Mouse (Mus musculus): ENCODE measurements around the gene Abcg5. TPM values are rescaled to one million over a fixed set of nuclear protein-coding genes. Genes with fewer than 3 reads are reported as not detected.

Abcg5 gene
- 0.97 and 1.1 TPM in 2 replicates for polyA plus RNA-seq (2016; fragmentation: Nextera tagmentation; extraction: Ambion mirVana)

DNA sequence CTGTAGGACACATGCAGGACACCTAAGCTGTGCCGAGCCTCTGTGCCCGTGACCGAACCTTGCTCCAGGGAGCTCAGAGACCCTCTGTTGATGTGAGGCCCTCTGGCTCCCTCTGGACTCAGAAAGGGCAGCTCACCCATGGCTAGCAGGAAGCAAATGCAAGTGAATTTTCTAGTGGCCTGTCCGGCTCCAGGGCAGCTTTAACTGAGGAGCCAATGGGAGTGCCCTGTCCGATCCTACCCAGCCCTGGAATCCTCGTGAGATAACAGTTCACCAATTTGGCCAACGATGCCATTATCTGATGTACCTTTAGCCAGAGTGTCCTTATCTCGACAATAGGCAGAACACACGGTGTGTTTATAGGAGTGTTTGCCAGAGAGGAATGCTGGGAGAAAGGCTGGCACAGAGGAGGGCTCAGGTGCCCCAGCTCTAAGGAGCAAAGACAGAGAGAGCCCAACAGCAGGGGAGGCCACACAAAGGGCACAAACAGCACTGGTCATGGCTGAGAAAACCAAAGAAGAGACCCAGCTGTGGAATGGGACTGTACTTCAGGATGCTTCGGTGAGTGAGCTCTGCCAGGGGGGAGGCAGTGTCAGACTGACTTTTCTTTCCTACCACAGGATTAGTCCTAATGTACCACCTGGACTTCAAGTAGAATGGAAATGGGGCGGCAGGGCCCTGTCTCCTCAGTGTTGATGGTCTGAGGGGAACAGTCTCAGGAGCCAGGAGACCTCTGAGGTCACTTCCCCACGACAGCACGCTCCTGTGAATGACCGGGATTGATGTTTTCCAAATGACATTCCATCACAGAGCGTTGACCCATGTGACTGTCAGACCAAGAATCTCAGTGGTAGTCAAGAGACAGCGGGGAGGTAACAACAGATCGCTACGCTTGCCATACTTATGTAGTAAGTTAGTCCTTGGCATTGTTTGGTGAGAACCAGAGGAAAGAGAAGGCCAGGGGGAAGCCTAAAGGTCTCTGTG is at the start of gene Abcg5:
TSS of gene Abcg5 (minus strand) at position 278 of the 984 bp plus-strand sequence.
- Histone ChIP-seq H3K9me3 (replicated peaks) (no peaks in the 10 kb centered on the region), H3K4me3 (no peak within 1 kb of the TSS), H3K36me3 (no peaks in the 10 kb centered on the region), H3K4me1 (peaks cover 26% of the 10 kb centered on the region), H3K27me3 (ENCODE audit: low read depth, poor library complexity, severe bottlenecking) (no peaks in the 10 kb centered on the region), H3K27ac (0 out of 2 replicates have a peak within 1 kb of the TSS, but pooled peaks have one; percentile 62)
- DNase-seq (ENCODE audit: low spot score) = no peak
- WGBS = 78% methylated on average over 18 of the region's 18 CpGs

DNA sequence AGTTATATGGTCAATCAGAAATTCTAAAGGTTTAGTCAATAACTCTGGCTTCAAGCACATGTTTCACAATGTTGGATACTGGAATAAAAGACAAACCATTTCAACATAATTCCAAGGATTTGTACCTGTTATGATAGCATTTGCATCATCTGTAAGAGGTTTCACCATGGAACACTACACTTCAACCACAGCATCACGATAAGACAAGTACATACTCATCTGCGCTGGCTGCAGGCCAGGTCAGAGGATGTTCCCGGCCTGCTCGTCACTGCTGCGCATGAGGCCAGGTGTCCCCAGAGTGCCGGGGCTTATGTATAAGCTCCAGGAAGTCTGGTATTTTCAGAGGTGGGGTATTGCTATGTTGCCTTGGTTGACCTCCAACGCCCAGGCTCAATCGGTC is 49.8 kb upstream of the Abcg5 start:
- Histone ChIP-seq H3K9me3 (replicated peaks) (no peaks in the 10 kb centered on the region), H3K36me3 (peaks cover 55% of the 10 kb centered on the region), H3K27me3 (ENCODE audit: low read depth, poor library complexity, severe bottlenecking) (no peaks in the 10 kb centered on the region), H3K4me3 (no peak overlapping the region), H3K4me1 (peaks cover 11% of the 10 kb centered on the region), H3K27ac (no peak overlapping the region)
- 96% methylated on average over 8 of the region's 8 CpGs for WGBS
- no peak for DNase-seq (ENCODE audit: low spot score)

DNA sequence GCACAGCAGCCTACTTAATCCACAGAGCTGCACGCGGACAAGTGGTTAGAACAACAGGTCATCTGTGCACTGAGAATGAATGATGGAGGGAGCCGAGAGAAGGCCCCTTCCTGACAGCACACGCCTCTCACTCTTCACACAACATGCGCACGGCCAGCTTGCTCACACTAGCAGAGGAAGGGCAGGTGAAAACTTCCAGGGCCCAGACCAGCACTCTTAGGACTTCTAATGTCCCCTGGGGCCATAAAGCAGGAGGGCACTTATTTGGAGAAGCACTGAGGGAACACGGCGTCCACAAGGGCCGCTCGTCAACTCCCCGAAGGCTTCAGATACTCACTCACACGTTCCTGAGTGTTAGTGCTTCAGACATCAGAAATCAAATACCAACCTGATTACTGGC is 48.5 kb upstream of the Abcg5 start:
- DNase-seq (ENCODE audit: low spot score) = no peak
- Histone ChIP-seq H3K27ac (no peak overlapping the region), H3K4me3 (no peak overlapping the region), H3K27me3 (ENCODE audit: low read depth, poor library complexity, severe bottlenecking) (no peaks in the 10 kb centered on the region), H3K4me1 (no peaks in the 10 kb centered on the region), H3K9me3 (replicated peaks) (no peaks in the 10 kb centered on the region), H3K36me3 (peaks cover 56% of the 10 kb centered on the region)
- WGBS = 88% methylated on average over 12 of the region's 12 CpGs

DNA sequence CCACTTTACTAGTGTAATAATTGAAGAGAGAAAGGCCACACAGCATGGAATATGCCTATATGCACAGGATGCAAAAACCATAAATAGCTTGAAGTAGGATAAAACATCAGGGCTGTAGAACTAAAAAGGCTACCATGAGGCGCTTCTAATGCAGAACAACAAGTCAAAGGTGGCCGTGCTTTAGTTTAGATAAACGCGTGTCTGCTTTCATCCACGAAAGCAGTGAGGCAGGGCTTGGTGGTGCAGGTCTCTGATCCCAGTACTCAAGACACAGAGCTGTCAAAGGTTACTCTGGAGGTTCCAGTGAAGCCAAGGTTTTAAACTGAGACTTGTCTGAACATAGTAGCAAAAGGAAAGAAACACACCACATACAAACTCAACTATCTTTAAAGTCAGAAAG is 46.3 kb upstream of the Abcg5 start:
- H3K27me3 ChIP-seq (ENCODE audit: low read depth, poor library complexity, severe bottlenecking) = no peaks in the 10 kb centered on the region
- H3K9me3 ChIP-seq (replicated peaks) = no peaks in the 10 kb centered on the region
- H3K4me1 ChIP-seq = no peaks in the 10 kb centered on the region
- 90% methylated on average over 5 of the region's 5 CpGs for WGBS
- peaks cover 65% of the 10 kb centered on the region for H3K36me3 ChIP-seq
- DNase-seq (ENCODE audit: low spot score) = no peak
- no peak overlapping the region for H3K4me3 ChIP-seq
- H3K27ac ChIP-seq = no peak overlapping the region

DNA sequence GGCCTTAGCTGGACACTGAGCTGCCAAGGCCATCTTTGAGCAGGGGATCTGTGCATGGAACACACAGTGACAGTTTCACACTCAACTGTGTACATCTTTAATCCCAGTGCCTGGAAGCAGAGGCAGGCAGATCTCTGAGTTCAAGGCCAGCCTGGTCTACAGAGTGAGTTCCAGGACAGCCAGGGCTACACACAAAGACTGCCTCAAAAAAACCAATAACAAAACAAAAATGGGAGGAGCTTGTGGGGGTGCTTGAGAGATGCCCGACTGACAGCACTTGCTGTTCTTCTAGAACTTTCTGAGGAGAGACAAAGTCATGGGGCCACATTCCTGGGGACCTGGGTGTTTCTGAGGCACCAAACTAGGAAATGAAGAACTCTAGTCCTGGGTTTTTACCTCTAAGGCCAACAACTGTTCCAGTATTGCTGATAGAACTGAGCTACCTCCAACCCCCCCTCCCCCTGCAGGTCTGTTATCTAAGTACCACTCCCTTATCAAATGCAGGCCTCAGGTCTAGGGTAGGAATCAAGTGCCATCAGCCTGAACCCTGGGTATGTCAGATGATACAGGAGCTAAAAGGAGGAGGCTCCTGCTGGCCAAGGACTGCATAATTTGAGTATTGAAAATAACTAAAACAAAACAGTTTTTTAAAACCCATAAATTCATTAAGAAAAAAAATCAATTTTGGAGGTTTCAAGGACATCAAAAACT is 45.5 kb upstream of the Abcg5 start:
- WGBS = 86% methylated on average over 1 of the region's 1 CpGs
- H3K36me3 ChIP-seq = peaks cover 71% of the 10 kb centered on the region

DNA sequence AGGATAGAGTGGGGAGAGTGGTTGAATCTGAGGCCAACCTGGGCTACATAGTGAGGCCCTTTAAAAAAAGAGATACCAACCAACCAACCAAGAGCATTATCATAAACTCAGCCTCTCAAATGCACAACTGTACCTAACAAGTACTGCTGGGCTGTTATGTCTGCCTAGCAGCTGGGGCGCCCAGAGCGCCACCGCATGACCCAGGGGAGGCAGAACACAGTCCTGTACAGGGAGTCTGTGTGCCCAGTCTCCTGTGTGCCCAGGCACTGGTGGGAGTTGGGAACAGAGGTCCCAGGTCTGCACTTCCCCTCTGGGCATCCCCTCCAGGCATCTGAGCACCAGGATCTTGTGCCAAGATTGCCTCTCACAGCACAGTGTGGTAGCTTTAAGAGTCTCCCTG is 42.4 kb upstream of the Abcg5 start:
- no peaks in the 10 kb centered on the region for H3K27me3 ChIP-seq (ENCODE audit: low read depth, poor library complexity, severe bottlenecking)
- no peaks in the 10 kb centered on the region for H3K9me3 ChIP-seq (replicated peaks)
- DNase-seq (ENCODE audit: low spot score) = no peak
- peaks cover 78% of the 10 kb centered on the region for H3K36me3 ChIP-seq
- no peak overlapping the region for H3K4me3 ChIP-seq
- H3K27ac ChIP-seq = no peak overlapping the region
- H3K4me1 ChIP-seq = no peaks in the 10 kb centered on the region
- WGBS = 97% methylated on average over 3 of the region's 3 CpGs

More for the DNA sequence above, 45.5 kb upstream of the Abcg5 start:
- no peaks in the 10 kb centered on the region for H3K9me3 ChIP-seq (replicated peaks)
- H3K4me3 ChIP-seq = no peak overlapping the region
- no peak overlapping the region for H3K27ac ChIP-seq
- no peaks in the 10 kb centered on the region for H3K4me1 ChIP-seq
- DNase-seq (ENCODE audit: low spot score) = no peak
- H3K27me3 ChIP-seq (ENCODE audit: low read depth, poor library complexity, severe bottlenecking) = no peaks in the 10 kb centered on the region

DNA sequence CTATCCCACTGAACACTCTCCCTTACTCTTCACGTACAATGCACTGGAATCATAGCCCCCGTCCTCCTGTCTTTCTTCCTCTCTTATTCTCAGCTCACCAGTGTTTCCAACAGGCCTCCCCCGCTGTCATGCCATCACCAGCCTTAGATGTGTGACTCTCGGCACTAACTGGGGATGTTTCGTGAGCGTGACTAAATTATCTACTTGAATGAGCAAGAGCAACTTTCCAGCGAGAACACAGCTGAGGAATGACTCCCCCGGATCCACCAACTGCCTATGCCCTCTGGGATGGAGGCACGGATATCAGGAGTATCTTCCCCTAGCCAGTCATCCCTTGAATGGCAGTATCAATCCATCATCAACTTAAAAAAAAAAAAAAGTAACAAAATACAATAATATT is 41.2 kb upstream of the Abcg5 start:
- Histone ChIP-seq H3K27ac (no peak overlapping the region), H3K4me3 (no peak overlapping the region), H3K27me3 (ENCODE audit: low read depth, poor library complexity, severe bottlenecking) (no peaks in the 10 kb centered on the region), H3K4me1 (no peaks in the 10 kb centered on the region), H3K9me3 (replicated peaks) (no peaks in the 10 kb centered on the region), H3K36me3 (peaks cover 69% of the 10 kb centered on the region)
- DNase-seq (ENCODE audit: low spot score) = no peak
- 92% methylated on average over 9 of the region's 9 CpGs for WGBS

DNA sequence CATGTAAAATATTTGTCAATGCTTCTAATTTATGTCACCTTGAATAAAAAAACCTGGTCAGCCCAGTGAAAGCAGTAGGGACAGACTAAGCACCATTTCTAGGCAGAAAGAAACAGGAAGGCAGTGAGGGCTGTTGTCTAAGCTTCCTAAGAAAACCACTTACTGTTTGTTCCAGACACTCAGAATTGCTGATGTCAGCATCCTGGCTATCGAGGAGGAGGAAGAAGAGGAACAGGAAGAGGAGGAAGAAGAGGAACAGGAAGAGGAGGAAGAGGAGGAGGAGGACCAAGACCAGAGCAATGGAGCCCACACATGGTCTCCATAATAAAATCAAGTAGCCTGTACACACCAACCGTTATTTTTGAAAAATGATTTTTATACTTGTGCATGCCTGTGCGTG is 36.3 kb upstream of the Abcg5 start:
- no peaks in the 10 kb centered on the region for H3K9me3 ChIP-seq (replicated peaks)
- H3K4me1 ChIP-seq = peaks cover 7% of the 10 kb centered on the region
- H3K27me3 ChIP-seq (ENCODE audit: low read depth, poor library complexity, severe bottlenecking) = no peaks in the 10 kb centered on the region
- H3K36me3 ChIP-seq = peaks cover 46% of the 10 kb centered on the region
- WGBS = 93% methylated on average over 3 of the region's 3 CpGs
- no peak for DNase-seq (ENCODE audit: low spot score)
- no peak overlapping the region for H3K27ac ChIP-seq
- H3K4me3 ChIP-seq = no peak overlapping the region

DNA sequence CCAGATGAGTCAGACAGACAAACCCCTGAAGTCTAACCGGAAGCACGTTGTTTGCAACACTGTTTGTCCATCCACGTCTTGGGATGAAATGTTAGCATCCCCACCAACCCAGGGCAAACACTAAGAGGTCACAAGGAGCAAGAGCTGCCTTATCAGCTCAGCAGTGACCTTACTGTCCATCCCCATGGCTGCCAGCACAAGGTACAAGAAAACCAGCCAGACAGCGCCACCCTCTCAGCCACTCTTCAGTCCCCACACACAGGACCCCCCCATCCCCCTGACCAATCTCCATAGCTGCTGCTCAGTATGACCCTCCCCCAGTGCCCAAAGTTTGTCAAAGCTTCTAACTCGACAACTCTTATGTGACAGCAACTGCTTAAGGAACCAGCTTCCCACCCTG is 34.6 kb upstream of the Abcg5 start:
- Histone ChIP-seq H3K4me3 (no peak overlapping the region), H3K27ac (peak overlapping the region; percentile 7; the same call in 1 of the 2 replicates), H3K4me1 (peaks cover 7% of the 10 kb centered on the region), H3K36me3 (peaks cover 46% of the 10 kb centered on the region), H3K9me3 (replicated peaks) (no peaks in the 10 kb centered on the region), H3K27me3 (ENCODE audit: low read depth, poor library complexity, severe bottlenecking) (no peaks in the 10 kb centered on the region)
- WGBS = 57% methylated on average over 5 of the region's 5 CpGs
- DNase-seq (ENCODE audit: low spot score) = no peak

DNA sequence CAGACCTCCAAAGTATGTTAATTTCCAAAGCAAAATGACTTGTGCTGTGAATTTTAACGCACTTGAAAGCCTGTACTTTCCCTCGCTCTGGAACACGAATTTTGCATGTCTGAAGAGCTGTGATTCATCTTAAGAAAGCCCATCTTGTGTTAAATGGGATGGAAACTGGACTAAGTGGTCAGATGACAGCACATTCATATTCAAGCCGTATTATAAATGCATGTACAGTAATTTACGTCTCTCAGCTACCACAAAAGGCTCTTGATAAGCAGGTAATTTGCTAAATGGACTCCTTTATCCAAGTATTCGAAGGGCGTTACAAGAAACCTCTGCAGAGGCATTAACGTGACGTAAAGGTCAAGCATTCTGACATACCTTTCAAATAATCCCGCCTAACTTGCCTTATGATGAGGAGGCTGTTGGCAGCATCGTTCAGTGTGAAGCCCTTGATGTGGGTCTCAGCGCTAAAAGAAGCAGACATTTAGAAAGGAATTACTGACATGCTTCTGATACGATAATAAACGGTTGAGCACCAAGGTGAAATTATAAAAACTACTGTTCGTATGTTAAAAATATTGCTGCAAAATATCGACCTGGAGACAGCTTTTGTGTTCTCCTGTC is 33.6 kb upstream of the Abcg5 start:
- Histone ChIP-seq H3K4me1 (peaks cover 7% of the 10 kb centered on the region), H3K36me3 (peaks cover 45% of the 10 kb centered on the region), H3K4me3 (no peak overlapping the region), H3K9me3 (replicated peaks) (no peaks in the 10 kb centered on the region), H3K27me3 (ENCODE audit: low read depth, poor library complexity, severe bottlenecking) (no peaks in the 10 kb centered on the region), H3K27ac (no peak overlapping the region)
- DNase-seq (ENCODE audit: low spot score) = no peak
- WGBS = 87% methylated on average over 16 of the region's 16 CpGs

DNA sequence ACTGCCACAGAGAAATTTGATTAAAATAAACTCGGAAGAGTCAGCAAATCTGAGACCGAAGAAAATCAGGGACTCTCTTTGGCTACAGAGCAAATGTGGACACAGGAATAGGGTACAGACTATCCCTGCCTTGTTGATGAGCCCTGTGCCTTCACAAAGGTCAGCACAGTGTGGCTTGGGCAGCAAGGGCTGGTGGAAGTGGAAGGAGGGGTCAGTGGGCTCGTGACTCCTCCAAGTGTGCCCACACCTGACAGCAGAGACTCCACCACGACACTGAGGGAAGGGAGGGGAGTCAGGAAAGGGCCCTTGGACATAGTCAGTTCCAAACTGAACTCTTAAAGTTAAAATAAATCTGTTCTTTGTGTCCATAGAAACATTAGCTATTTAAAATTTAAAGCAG is 32.1 kb upstream of the Abcg5 start:
- Histone ChIP-seq H3K27ac (no peak overlapping the region), H3K4me1 (peaks cover 7% of the 10 kb centered on the region), H3K36me3 (peaks cover 44% of the 10 kb centered on the region), H3K9me3 (replicated peaks) (no peaks in the 10 kb centered on the region), H3K4me3 (no peak overlapping the region), H3K27me3 (ENCODE audit: low read depth, poor library complexity, severe bottlenecking) (no peaks in the 10 kb centered on the region)
- 85% methylated on average over 4 of the region's 4 CpGs for WGBS
- DNase-seq (ENCODE audit: low spot score) = no peak

DNA sequence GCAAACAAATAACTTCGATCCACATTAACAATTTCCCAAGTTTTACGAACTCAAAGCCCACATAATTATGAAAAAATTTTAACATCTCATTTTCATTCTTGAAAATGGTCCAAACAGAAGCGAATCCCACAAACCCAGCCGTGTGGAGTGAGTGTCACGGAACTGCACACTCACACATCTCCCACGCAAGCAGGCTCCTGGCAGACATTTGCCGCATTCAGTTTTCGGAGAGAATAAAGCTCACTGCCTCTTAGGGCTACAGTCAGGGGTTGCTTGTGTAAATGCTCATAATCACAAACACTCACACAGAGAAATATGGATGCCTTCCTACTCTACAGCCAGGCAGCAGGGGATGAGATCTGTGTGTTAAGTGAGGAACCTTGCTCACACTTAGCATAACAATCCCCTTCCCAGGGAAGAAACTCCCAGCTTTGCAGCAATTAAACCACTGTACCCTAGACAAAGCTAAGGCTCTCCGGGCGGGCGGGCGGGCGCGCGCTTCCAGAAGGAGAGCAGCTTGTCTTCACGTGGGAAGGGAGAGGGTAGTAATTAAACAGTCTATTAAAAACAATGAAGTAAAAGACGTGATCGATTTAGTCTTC is 30.9 kb upstream of the Abcg5 start:
- peaks cover 56% of the 10 kb centered on the region for H3K36me3 ChIP-seq
- no peaks in the 10 kb centered on the region for H3K9me3 ChIP-seq (replicated peaks)
- H3K4me3 ChIP-seq = no peak overlapping the region
- H3K27ac ChIP-seq = no peak overlapping the region
- WGBS = 92% methylated on average over 18 of the region's 18 CpGs
- H3K4me1 ChIP-seq = peaks cover 7% of the 10 kb centered on the region
- H3K27me3 ChIP-seq (ENCODE audit: low read depth, poor library complexity, severe bottlenecking) = no peaks in the 10 kb centered on the region
- DNase-seq (ENCODE audit: low spot score) = no peak

Data from limb, embryonic 10.5 days (tissue).